Mouse (Mus musculus) bone marrow, adult 2 months (tissue): Measurements from ENCODE around the gene Lgals2. TPM values are rescaled to one million over a fixed set of nuclear protein-coding genes. Genes with fewer than 3 reads are reported as not detected.

ENCODE experiments used
- H3K27ac ChIP-seq: fragments of 200-500 bp; 2 replicates; pipeline ENCODE4 v1.5.1; 2012; ENCODE audit warnings: low read depth, mild to moderate bottlenecking, control low read depth, inconsistent platforms, low read length; ENCODE audit not compliant: control insufficient read depth, poor library complexity, insufficient read depth
- H3K4me1 ChIP-seq: fragments of 200-500 bp; 2 replicates; pipeline ENCODE4 v1.6.1; 2011; ENCODE audit warnings: low read length; ENCODE audit not compliant: control insufficient read depth, insufficient read depth
- H3K4me3 ChIP-seq: fragments of 200-500 bp; replicated peaks from 2 replicates; pipeline ENCODE3; 2011; ENCODE audit warnings: mild to moderate bottlenecking, low read depth, low read length, control low read depth; ENCODE audit not compliant: control insufficient read depth
- CTCF ChIP-seq: fragments of 200-500 bp; IDR thresholded peaks from 2 replicates; pipeline ENCODE4 v1.5.1; 2011; ENCODE audit warnings: low read length, control low read depth; ENCODE audit not compliant: control insufficient read depth, insufficient read depth
- POLR2A ChIP-seq: fragments of 200-500 bp; IDR thresholded peaks from 2 replicates; pipeline ENCODE4 v1.6.1; 2011; ENCODE audit warnings: low read depth, mild to moderate bottlenecking, control low read depth, low read length, borderline replicate concordance; ENCODE audit not compliant: control insufficient read depth
- WGBS: fragments of 180-500 bp; shearing (Covaris S2); methylation state at CpG from one replicate; pipeline ENCODE4 v1.1.7; 2018; 5-methylcytosine and 5-hydroxymethylcytosine counted together
- polyA plus RNA-seq: library from polyadenylated mRNA; stranded (reverse); fragments of >200 nt; gene quantifications from 2 replicates; pipeline ENCODE4 v1.2.4, GENCODE M21; 2011; ENCODE audit warnings: low replicate concordance; ENCODE audit not compliant: missing spikeins, insufficient read depth, insufficient read length

Lgals2 gene
- polyA plus RNA-seq, 1 experiment: not detected

DNA sequence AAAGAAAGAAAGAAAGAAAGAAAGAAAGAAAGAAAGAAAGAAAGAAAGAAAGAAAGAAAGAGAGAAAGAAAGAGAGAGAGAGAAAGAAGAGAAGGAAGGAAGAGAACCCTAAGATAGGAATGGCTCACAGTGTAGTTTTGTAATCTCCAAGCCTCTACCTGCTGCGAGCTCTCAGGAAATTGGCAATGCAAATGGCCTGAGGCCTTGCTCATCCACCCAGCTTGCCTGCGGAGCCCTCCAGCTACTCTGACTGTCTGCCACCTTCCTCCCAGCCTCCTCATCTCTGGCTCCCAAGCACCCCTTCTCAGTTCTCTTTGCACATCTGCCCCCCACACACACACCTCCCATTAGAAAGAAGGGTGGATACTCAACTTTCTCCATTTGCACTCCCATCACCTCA, 46.3 kb downstream of the Lgals2 start:
- peak overlapping the region; percentile 66 for H3K27ac ChIP-seq
- no peak for TF ChIP-seq POLR2A
- TF ChIP-seq CTCF: no peak
- peaks cover 8% of the 10 kb centered on the region; the same call in 1 of the 2 replicates for H3K4me1 ChIP-seq
- WGBS: 55% methylated on average over 2 of the region's 2 CpGs
- no peak overlapping the region for H3K4me3 ChIP-seq

DNA sequence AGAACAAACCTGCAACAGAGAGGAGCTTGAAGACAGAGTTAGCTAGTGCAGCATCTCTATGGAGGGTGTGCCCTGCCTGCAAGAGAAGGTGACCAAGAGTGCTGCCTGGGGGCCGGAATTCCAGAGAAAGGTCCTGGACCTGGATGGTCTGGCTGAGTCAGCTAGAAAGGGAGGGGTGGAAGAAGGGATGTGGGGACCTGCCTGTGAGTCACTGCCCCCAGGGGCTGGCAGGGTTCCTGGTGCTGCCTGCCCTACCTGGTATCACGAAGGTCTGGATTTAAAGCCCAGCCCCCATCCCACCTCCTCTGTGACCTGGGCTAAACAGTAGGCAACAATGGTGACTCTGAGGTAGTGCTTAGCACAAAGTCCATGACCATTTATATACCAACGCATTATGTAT, 48.2 kb downstream of the Lgals2 start:
- 74% methylated on average over 3 of the region's 3 CpGs for WGBS
- TF ChIP-seq CTCF (no peak), POLR2A (no peak)
- peaks cover 8% of the 10 kb centered on the region; the same call in 1 of the 2 replicates for H3K4me1 ChIP-seq
- H3K4me3 ChIP-seq: no peak overlapping the region
- no peak overlapping the region for H3K27ac ChIP-seq

DNA sequence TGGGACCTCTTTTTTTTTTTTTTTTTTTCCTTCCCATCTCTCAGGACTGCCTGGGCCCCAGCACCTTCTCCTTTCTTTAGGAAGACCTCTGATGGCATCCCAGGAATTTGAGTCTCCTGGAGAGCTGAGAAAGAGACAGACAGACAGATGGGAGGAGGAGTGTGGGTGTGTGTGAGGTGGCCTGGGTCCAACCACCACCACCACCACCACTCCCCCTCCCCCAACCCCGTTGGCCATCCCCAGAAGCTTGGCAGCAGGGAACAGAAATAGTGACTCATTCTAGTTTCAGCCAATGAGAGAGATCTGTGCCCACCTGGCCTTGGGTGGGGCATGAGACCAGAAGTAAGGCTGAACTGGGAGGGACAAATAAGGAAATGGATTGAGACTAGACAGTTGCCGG, 48.7 kb downstream of the Lgals2 start:
- Histone ChIP-seq H3K27ac (no peak overlapping the region), H3K4me1 (peaks cover 8% of the 10 kb centered on the region; the same call in 1 of the 2 replicates), H3K4me3 (no peak overlapping the region)
- 47% methylated on average over 2 of the region's 2 CpGs for WGBS
- TF ChIP-seq POLR2A (no peak), CTCF (no peak)

DNA sequence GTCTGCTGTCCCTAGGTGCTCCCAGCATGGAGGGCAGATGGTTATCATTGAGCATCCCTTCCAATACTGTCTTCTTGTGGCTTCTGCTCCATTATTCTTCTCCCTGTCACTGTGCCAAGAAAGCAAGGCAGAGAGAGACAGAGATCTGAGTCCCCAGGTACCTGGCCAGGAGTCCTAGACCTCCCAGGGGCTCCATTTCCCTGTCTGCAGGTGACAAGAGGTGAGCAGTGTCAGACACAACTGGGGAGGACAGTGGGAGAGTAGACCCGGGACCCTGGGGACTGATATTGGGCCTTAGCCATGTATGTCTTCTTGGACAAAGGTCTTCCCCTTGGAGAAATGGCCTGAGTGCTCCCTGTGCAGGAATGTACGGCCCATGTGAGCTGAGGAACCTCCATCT, 50.0 kb downstream of the Lgals2 start:
- TF ChIP-seq CTCF (no peak), POLR2A (no peak)
- 46% methylated on average over 2 of the region's 2 CpGs for WGBS
- Histone ChIP-seq H3K4me3 (no peak overlapping the region), H3K27ac (no peak overlapping the region), H3K4me1 (peaks cover 6% of the 10 kb centered on the region; the same call in 1 of the 2 replicates)

DNA sequence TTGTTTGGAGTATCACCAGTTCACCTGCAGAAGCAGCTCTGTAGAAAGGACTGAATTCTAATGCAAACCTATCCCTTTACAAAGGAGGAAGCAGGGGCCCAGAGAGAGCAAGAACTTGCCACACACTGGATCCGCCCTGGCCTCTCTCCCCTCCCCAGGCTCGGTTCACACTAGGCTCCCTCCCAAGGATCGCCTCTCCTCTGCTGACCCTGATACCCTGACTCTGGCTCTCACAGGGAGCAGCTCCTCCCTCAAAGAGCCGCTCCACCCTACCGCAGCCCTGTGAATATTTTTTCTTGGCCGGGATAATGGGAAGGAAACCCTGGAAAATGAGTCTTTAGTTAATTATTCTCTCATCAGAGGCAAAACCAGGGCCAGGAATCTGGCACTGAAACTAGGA, 51.0 kb downstream of the Lgals2 start:
- H3K4me3 ChIP-seq: peak overlapping the region; percentile 62
- 38% methylated on average over 6 of the region's 6 CpGs for WGBS
- H3K27ac ChIP-seq: peak overlapping the region; percentile 91
- peaks cover 6% of the 10 kb centered on the region; the same call in 1 of the 2 replicates for H3K4me1 ChIP-seq
- TF ChIP-seq POLR2A: no peak
- no peak for TF ChIP-seq CTCF

DNA sequence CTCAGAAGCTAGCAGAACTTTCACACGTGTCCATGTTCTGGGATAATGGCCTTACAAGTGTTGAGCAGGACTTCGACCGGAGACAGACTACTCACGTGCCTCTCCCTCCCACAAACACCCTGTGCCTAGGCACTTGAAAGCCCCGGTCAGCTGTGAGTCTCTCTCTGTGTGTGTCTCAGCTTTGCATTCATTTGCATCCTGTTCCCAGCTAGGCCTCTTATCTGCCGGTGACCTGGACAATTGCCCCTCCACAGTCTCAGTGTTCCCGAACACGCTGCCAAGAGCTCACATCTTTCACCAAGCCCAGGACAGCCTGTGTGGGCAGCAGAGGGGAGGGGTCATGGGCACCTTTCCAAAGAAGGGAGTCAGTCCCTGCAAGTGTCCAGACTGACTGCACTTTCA, 51.8 kb downstream of the Lgals2 start:
- H3K4me3 ChIP-seq: peak overlapping the region; percentile 62
- TF ChIP-seq POLR2A (no peak), CTCF (no peak)
- peaks cover 6% of the 10 kb centered on the region; the same call in 1 of the 2 replicates for H3K4me1 ChIP-seq
- peak overlapping the region; percentile 91 for H3K27ac ChIP-seq
- 32% methylated on average over 8 of the region's 8 CpGs for WGBS

DNA sequence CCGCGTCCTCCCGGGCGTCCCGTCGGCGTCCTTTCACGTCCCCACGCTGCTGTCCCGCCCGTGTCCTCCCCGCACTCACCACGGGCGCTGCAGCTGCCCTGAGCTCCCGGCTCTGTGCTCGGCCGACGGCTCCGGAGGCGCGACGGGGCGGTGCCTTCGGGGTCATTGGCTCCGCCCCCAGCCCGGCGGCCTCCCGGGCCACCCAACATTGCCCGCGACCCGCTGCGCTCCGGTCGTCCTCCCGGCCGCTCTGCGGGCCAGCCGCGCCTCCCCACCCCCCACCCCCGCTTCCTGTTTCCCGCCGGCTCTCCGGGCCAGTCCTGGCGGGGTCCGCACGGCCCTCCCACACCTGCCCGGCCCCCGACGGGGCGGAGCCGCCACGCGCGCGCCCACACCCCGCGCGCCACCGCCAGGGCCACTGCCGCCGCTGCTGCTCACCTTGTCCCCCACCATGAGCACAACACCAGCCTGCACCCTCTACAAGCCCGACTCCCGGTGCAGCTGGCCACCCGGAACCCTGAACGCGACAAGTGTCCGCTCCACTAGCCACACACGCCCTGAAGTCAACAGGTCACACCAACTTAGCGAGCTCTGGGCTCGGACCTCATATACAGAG, 52.4 kb downstream of the Lgals2 start, which contains the start of gene Card10:
Card10 (minus strand) TSS at position 267 of the 616 bp plus-strand sequence.
- 3% methylated on average over 70 of the region's 70 CpGs for WGBS

DNA sequence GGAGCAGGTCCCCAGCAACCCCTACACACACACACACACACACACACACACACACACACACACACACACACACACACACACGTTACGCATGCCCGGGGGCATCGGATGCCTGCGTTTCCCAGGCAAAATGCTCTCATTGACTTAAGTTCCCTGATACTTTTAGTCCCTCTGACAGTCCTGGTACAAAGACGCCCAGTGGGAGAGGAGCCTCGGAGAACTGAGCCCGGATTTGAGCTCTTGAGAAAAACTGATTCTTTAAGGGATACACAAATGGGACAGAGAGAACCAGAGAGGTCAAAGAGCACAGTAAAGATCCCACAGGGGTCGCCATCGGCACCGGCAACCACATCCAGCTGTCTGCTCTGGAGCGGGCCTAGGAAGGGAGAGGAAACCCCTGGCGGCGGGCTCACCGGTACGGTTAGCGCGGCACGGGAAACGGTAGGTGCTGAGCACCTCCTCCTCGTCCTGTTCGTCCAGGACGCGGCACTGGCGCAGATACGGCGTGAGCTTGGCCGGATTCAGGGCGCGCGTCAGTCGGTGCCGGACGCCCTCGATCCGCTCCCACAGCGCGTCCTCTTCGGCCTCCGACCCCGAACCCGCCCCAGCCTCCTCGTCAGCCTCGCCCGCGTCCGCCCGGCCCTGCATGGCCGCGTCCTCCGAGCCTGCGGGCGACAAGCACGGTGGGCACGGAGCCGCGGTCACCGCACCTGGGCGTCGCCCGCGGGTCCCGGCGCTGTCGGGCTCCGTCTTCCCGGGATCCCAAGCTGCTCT, 53.2 kb downstream of the Lgals2 start:
- H3K4me1 ChIP-seq: peaks cover 5% of the 10 kb centered on the region; the same call in 1 of the 2 replicates
- H3K27ac ChIP-seq: peak overlapping the region; percentile 91
- no peak for TF ChIP-seq CTCF
- TF ChIP-seq POLR2A: no peak
- 6% methylated on average over 67 of the region's 67 CpGs for WGBS
- H3K4me3 ChIP-seq: peak overlapping the region; percentile 74

More for the DNA sequence above, 52.4 kb downstream of the Lgals2 start, which contains the start of gene Card10:
- TF ChIP-seq CTCF (no peak), POLR2A (peak; percentile 63; the same call in 1 of the 2 replicates)
- Histone ChIP-seq H3K4me1 (peaks cover 5% of the 10 kb centered on the region; the same call in 1 of the 2 replicates), H3K4me3 (peak within 1 kb of the TSS; percentile 74), H3K27ac (peak within 1 kb of the TSS; percentile 91)
